Mouse (Mus musculus): ENCODE measurements at regions not wholly inside any gene's neighbourhood (a gene's known extent, or its start where the extent isn't known, plus 50 kb on each side); places are given as distances from the start of the nearest gene placed in this dataset.
"Not testable (repeated sequence)": the region's sequence is repeated elsewhere in the genome, so short reads cannot be mapped to it uniquely, and the experiment has no call there.

DNA sequence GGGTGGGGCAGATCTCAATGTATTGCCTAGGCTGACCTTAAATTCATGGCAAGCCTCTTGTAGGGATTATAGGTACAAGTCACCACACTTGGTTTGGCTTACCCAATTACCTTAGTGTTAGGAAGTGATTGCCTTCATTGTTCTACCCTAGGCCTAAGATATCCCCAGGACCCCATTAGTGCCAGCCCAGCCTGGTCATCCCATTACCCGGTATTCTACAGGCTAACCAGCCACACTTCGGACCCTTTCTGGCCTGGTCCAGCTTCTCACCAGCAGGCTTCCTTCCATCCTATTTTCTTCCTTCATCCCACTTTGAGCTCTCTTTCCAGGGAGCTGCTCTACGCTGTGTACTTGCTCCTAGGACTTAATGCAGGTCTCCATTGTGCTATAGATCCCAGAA, 59.5 kb downstream of the Tex35 start:
- DNase-seq: no peak

DNA sequence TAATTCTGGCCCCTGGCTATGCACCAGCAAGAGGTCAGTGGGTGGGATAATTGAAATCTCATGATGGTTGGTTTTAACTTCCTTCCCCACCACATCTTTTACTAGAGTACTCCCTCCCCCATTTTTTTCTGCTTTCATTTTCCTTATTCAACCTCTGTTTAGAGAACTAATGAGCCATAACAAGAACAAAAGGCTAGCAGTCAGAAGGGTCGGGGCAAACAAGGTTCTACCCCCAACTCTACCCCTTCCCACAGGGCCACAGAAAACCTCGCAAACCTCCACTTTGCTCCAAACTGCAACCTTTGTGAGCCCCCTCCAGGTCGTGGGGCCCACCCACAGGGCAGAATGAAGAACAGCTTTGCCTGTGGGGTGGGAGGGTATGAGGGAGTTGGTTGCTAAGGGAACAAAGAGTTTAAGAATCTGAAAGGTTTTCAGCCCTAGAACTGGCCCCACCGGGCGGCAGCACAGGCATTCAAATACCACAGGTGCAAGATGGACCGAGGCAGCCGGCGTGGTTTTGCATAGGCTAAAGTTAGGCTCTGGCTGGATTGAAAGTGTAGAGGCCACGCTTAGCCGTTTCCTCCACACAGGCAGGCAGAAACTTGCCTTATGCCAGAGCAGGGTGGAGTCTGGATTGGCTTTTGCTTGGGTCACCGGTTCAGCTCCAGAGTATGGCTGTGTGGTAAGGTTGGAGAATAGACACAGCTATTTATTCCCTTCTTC, 60.1 kb downstream of the Tex35 start:
- no peak for DNase-seq

DNA sequence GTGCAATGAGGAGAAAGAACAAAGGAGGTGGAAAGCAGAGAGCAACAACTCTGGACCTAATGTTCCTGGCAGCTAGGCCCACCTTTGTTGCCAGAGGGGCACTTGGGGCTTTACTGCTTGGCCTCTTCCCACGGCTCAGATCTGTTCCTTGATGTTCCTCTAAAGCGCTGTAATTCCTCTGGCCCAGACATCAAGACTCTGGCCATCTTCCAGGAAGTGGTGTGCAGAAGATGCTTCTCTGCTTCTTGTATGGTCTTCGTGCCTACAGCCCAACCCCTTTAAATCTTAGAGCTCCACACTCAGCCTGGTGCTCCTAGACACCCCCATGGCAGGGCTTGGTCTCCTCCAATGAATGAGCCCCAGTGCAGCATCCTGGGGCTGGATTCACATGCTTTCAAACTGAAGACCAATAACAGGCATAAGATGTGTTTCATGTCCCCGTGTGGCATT, 60.7 kb downstream of the Tex35 start:
- no peak for DNase-seq

DNA sequence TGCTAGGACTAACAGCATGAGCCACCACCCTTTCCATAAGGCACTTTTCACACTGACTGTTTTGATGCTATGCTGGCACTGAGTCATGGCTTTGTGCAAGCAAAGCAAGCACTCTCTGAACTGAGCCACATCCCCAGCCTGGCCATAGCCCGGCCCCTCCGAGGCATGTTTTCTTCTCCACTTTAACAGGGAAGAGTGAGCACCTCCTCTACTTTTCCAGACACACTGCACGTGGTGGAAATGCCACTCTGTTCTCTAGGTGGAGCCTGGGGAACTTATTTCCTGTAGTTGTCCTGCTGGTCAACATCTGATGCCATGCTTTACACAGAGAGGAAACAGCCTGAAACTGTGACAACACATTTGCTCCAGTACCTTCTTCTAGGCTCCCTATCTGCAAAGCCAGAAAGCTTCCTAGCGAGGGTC, 61.7 kb downstream of the Tex35 start:
- no peak for DNase-seq

DNA sequence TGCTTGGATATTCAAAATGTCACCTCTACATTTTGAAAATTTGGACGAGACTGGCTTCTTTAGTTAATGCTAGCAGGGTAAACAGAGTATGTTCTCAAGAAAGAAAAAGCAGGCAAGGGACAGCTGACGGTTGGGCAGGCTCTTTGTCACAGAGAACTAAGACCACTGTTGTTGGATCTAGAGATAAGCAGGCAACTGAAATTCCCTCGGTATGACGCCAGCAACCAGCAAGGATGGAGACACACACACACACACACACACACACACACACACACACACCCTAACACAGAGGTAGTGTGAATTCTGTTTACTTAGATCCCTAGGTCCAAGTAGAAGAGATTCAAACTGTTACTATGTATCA, 68.7 kb downstream of the Tex35 start:
- no peak for DNase-seq

DNA sequence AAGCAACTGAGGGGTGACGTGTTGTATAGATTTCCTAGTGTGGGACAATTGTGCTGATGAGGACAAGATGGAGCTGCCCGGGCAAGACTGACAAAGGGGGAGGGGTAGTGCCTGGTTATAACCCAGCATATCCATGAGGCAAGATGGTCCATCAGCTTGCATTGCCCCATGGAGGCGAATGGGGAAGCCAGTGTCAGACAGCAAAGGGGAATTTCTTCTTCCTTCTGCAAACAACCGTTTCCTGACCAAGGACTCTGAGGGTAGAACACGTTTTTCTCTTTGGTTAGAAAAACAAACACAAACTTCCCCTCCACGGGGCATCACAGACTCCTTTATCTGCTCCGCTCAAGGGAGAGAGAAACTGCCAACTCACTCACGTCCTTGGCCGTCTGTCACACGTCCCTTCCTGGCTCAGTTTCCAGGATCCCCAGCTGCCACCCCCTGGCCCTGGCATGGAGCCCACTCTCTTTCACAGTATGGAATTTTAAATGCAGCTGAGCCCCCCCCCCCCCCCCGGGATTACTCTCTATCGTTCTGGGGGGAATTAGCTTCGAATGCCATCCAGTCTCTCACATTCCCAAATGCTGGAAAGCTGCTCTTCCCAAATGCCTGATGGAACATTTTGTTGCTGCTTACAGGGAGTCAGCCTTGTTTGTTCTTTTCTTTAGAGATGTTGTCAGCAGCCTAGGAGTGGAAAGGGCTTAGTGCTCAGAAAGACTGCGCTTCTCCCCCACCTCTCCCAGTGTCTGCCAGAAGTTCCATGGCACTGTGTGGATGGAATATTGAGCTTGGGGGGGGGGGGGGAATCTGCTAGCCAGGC, 69.3 kb downstream of the Tex35 start:
- peak; percentile 20 for DNase-seq

DNA sequence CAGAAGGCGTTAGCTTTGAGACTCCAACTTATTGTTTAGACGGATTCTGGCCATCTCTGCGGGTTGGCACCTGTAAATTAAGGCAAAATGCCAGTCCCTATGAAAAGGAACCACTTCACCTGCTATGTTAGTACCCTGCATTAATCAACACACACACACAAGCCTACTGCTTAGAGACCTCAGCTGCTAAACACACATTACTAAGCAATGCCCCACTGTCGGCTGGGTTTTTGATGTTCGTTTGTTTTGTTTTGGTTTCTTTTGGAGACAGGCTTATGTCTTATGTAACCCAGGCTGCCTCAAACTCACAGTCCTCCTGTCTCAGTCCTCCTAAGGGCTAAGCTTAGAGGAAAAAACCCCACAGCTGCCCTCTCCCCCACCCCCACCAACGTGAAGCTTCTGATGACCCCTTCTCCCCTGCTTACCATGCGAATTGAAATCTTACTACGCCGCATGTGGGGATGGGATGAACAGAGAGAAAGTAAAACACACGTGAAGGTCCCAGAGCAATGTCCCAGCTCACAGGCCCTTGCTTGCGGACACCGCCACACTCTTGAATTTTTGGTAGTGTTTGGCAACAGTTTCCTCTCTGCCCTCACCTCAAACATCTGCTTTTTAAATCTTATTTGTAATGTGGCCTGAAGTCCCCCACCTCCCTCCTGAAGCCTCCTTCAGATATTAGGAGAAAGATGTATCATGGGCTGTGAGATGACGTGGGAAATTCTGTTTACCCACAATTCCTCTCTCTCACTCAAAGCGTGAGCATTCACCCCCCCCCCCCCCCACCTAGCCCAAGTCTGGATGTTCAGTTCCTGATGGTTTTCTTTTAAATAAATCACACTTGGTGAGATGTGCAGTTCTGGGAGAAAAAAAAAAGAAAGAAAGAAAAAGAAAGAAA, 70.1 kb downstream of the Tex35 start:
- no peak for DNase-seq

DNA sequence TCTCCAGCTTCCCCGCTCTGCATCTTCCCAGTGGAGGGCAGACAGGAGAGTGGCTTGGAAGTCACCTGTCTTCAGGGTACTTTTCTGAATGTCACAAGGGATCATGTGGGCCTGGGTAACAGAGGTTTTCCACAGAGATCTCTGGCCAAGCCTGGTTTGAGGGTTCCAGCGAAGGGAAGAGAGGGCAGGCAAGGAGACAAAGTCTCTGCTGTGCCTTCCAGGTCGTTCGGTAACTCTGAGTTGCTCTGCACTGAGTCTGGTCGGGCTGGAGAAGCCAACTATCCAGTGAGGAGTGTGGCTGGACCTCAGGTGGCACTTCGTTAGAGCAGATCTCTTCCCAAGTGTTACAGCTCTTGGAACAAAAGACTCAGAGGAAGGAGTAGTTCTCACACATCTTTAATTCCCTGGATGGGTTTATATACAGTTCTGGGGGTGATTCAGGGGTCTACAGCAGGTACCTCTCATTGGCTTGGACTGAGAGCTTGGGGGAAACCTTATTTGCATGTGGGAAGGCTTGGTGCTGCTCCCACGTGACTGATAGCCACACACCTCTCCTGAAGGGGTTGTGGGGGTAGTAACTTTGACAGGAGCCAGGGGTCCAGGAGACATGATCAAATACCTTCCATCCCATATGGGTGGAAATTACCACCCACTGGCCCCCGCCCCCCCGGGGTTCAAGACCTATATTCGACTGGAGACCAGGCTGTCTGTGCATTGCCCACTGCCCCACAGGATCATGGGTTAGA, 71.1 kb downstream of the Tex35 start:
- DNase-seq: no peak

DNA sequence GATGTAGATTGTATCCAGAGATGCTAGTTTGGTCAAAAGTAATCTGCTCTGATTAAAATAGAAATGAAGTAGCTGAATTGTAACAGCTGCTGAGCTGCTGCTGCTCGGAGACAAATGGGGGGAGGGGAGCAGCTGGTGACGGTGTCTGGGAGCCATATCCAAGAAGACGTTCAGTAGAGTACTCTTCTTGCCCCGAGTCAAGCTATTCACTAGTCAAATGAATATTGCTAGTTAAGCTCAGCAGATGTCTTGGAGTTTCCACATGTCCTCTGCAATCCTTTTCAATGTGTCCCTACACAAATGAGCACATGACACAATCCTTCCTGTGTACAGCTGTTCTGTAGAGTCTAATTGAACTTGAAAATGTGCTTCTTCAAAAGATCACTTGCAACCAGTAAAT, 71.7 kb downstream of the Tex35 start:
- DNase-seq: no peak

DNA sequence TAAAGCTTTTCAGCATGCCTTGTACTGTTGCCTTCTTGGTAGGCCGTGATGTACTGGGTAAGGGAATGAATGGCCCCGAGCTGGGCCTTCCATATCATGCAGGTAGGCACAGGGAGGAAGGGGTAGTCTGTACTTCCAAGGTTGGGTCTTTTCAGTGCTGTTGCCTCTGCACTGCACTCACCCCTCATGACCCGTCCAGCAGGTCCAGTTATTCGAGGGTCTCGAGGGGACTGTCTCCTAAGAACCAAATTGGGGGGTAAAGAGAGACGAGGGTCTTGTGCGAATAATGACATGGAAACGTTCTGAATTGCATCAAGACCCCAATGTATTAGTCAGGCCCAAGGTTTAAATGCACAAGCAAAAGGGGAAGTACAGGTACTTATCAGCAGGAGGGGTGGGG, 73.3 kb downstream of the Tex35 start:
- not testable (repeated sequence) for DNase-seq

DNA sequence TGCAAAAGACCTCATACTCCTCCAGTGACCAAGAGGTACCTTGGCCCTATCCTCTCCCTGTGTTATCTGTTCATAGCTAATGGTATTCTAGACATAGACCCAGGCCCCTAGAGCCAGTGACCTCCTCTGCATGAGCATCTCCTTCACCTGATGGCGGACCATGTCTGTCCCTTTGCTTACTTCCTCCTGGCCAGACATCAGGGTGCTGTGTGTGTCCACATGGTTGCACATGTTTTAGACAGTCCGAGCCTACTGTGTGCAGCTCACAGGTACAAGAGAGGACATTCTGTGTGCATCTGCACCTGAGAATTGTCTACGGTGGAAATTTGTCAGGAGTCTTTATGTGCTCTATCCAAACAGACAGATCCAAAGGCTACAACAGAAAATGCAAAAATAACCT, 79.8 kb downstream of the Tex35 start:
- no peak for DNase-seq

DNA sequence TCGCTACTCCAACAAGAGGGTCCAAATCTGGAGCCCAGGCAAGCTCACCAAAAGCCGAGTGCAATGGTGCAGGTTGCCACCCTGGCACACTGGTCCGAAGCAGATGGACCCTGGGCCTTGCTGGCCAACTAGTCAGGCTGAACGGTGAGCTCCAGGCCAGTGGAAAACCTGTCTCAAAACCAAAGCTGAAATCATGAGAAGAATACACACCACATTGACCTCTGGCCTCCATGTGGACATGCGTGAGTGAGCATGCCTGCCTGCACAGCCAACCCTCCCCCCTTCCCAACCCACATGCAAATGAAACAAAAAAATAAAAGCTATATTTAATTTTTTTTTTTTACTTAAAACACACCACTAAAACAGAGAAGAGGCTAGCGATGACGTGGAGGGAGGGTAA, 80.8 kb downstream of the Tex35 start:
- DNase-seq: no peak

DNA sequence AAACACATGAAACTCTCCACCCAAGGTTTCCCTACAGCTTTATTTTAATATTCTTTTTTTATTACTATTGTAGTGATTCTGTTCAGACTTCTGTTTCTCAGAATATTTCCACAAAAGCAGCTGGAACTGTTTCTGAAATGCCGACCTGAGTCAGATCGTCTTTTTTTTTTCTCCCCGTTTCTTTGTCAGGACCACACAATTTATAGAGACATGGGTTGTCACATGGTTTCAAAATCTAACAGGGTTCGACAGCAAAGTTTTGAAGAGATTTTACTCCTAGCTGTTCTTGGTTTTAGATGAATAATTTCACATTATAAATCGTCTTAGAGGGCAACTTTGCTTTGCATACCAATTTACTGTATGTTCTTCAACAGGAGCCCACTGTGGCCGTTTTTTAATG, 84.0 kb upstream of the Ralgps2 start:
- DNase-seq: no peak

DNA sequence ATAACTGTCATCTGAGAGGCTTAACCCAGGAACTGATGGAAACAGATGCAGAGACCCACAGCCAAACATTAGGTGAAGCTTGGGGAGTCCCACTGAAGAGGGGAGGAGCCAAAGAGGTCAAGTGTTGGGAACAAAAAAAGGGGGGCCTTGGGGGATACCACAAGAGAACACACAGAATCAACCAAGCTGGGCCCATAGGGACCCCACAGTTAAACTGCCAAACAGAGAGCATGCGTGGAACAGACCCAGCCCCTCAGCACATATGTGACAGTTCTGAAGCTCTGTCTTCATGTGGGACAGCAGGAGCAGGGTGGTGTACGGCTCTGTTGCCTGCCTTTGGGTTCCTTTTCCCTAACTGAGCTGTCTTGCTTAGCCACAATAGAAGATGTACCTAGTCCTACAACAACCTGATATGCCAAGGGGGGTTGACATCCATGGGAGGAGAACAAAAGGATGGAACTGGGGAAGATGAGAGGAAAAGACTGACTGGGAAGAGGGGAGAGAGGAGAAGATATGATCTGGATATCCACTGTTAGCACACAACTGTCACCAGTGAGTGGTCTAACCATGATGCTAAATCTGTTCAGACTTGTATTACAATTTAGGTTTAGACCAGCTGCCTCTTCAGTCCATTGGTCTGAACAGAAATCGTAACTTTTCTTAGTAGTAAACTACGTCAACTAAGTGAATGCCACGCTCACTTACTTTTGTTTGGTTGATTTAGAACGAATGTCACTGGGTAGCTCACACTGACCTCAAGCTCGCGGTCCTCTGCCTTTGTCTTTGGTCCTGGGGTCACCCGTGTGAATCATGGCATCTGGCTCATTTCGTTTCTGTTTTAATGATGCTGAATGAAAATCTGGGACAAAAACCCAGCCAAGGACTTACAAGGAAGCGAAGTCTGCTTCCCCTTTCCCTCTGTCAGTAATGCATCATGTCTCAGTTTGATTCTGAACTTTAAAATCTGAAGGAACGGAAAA, 83.3 kb upstream of the Ralgps2 start:
- no peak for DNase-seq

DNA sequence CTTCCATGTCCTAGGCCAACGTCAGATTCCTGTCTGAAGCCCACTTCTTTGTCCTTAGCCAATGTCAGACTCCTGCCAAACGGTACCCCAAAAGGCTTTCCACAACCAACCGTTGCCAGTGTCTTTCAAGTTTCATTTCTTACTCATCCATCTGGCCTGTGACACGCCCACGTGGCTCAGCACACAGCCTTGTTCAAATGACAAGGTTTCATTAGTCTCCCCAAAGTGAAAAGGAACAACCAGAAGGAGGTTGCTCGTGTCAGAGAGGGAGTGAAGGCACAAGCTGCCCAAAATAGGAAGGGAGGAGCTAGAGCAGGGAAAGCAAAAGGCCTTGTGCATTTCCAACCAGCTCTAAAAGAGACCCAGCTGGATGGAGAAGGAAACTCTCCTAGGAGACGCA, 80.5 kb upstream of the Ralgps2 start:
- no peak for DNase-seq

DNA sequence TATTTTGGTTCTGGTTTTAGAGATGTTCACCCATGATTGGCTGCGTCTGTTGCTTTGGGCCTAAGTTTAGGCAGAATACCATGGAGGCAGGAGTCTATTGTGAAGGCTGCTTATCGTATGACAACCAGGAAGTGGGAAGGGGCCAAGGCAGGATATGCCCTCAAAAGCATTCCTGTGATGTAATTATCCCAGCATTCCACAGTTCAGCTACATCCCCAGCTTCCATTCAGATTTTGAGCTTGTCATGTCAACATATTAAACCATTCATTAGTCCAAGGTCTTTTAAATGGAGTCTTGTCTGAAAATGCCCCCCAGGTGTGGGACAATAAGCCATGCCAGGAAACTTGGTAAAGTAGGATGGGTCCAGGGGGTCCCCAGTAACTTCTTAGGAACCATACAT, 79.3 kb upstream of the Ralgps2 start:
- no peak for DNase-seq

DNA sequence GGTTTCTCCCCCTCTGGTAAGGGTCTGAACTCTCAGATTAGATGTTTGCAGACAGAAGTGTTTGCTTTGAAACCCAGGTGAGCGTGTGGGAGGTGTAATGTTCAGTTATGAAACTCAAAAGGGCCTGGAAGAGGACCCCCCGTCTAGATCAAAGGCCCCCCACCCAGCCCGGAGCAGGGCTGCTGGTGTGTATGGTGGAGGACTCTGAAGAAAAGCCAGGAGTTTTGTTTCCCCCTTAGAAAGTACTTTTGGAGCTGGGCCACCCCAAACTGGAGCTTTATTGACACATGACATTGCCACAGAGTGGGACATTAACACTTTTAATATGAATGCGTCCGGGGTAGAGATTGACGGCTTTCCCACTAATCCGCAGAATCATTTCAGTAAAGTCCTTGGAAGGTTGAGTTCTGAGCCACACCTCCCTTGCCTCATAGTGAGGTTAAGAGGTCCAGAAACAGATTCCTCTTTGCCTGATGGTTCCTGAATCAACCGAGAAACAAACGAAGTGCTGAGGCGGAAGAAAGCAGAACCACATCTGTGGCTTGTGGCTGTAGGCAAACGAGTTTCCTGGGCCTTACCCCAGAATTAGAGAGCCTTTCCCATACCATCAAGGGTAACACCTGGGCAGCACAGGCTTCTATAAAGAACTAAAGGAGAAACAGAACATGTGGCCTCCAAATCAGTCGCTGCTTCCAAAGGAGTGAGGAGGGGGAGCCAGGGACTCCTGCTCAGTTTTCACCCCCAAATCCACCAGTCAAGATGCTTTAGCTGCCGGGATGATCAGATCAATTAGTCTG, 78.0 kb upstream of the Ralgps2 start:
- DNase-seq: no peak

DNA sequence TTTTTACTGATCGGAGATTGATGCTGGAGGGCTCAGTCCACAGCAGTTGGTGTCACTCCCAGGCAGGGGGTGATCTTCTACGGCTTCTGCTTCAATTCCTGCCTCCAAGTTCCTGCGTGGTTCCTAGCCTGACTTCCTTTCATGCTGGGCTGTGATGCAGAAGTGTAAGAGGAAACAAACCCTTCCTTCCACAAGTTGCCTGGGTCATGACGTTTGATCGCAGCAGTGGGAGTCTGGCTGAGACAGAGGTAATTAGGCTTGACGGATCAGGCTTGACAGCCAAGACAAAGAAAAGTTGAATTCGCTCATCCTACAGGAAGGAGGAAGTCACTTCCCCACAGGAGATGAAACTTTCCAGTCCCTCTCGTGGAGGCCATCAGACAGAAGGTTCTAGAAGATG, 77.2 kb upstream of the Ralgps2 start:
- no peak for DNase-seq

DNA sequence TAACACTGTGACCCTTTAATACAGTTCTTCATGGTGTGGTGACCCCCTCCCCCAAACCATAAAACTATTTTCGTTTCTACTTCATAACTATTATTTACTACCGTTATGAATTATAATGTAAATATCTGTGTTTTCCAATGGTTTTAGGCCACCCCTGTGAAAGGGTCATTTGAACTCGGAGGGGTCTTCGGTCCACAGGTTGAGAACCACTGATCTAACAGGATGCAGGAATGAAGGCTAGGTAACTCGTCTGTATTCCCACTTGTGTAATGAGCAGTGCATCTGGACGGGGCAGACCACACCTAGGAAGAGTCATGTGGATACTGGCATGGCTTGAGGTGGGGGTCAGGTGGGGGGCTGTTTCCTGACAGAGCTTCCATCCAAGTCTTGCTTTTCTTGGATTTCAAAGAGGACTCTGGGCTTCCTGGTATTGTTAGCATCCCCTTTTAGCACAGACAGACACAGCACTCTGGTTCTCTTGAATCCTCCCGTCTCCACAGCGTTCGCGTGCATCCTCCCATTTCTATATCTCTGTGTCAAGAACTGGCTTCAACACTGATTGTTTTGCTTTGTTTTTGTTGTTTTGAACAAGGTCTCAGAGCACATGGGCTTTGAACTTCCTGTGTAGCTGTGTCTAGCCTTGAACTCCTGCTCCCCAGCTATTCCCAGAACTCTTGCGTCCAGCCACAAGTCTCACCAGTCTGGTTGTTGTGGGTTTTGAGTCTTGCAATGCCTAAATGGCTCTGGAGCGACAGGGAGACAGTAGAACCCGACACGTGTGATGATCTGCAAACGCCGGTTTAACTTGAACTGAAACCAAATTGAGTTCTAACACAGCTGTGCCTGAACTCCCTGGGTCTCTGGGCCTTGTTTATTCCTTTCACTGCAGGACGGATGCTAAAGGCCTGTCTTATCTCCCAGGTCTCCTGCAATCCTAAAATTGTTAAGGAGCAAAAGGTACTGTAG, 75.4 kb upstream of the Ralgps2 start:
- no peak for DNase-seq
